Mouse (Mus musculus): Measurements from ENCODE around the gene 5730522E02Rik.

GRCm38 (mm10) chr11:26076335-26076734, 134.2 kb downstream of the 5730522E02Rik start:
- TF ChIP-seq CTCF (IDR thresholded peaks at IDR 0.05; ENCODE audit: control insufficient read depth, insufficient read depth, insufficient replicate concordance, low read depth, low read length) (no peak), POLR2A (IDR thresholded peaks at IDR 0.05; ENCODE audit: control insufficient read depth, low read depth, low read length) (no peak)
